Mouse (Mus musculus): Measurements from ENCODE around the gene Hist1h4n.
"Not testable (repeated sequence)": the region's sequence is repeated elsewhere in the genome, so short reads cannot be mapped to it uniquely, and the experiment has no call there.

GRCm38 (mm10) chr13:21850696-21851095 is 18.7 kb upstream of the Hist1h4n start:
- not testable (repeated sequence) for TF ChIP-seq POLR2A (IDR thresholded peaks at IDR 0.05; ENCODE audit: low read depth, low read length); CTCF (IDR thresholded peaks at IDR 0.05; ENCODE audit: extremely low read depth, insufficient read length, insufficient replicate concordance, low read depth, low read length)

Measured in small intestine, adult 2 months (tissue).